Mouse (Mus musculus) heart, adult 2 months (tissue): ENCODE measurements around the gene Slc52a3.

Experiments
- CTCF ChIP-seq: fragments of 200-600 bp; IDR thresholded peaks from 2 replicates; pipeline ENCODE4 v1.8.1; 2022; ENCODE audit warnings: antibody characterized with exemption, mild to moderate bottlenecking, moderate library complexity
- EP300 ChIP-seq: fragments of 200-500 bp; IDR thresholded peaks from 2 replicates; pipeline ENCODE4 v1.6.1; 2011; ENCODE audit warnings: low read depth, low read length, control low read depth; ENCODE audit not compliant: insufficient read depth
- POLR2A ChIP-seq: fragments of 200-500 bp; IDR thresholded peaks from 2 replicates; pipeline ENCODE4 v1.6.1; 2011; ENCODE audit warnings: mild to moderate bottlenecking, low read depth, low read length, control low read depth; ENCODE audit not compliant: insufficient read depth

- TF ChIP-seq CTCF = no peak
- no peak for TF ChIP-seq POLR2A
- TF ChIP-seq EP300 = no peak
Measured at GRCm38 (mm10) chr2:151998932-151999331, 2.6 kb downstream of the Slc52a3 start.
